Mouse (Mus musculus) kidney, postnatal 4 days (tissue): ENCODE measurements at regions not wholly inside any gene's neighbourhood (a gene's known extent, or its start where the extent isn't known, plus 50 kb on each side); places are given as distances from the start of the nearest gene placed in this dataset.

Experiments
- DNase-seq, 2 experiments: peaks; one replicate each; pipeline ENCODE4 v3.0.0; 2021; ENCODE audit warnings: mixed read lengths in 2 of 2

- DNase-seq, result no peak
Observed at GRCm38 (mm10) chr2:178715500-178716245, 285.3 kb downstream of the Cdh26 start.

DNA sequence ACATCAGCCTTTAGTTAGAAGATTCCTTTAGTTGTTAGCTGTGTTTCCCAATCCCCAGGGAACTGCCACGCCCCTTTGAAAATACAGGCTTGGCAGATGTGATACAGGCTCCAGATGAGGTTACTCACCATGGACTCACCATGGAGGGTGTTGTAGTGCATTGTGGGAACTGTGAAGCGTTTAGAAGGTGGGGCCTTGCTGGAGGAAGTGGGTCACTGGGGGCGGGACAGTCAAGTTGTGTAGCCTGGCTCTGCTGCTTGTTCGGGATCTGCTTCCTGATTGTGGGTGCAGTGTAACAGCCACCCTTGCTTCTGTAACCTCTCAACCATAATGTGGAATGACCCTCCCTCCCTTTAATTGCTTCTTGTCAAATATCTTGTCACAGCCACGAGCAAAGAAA, 287.7 kb downstream of the Cdh26 start:
- no peak for DNase-seq

DNA sequence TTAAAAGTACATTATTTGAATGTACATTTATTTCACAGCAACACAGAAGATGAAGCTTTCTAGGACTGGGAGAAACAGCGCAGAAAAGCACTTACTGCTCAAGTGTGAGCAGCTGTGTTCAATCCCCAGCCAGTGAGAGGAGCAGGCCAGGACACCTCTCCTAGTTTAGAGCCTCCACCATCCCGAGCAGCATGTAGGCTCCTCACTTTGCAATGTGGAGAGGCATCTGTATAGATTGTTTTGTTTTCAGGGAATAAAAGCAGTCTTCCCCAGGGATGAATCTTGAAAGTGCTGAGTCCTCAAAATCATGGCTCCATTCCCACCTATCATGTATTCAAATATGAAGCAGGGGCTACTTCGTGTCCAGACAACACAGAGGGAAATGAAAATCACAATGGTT, 293.1 kb downstream of the Cdh26 start:
- no peak for DNase-seq

- DNase-seq, result no peak
Observed at GRCm38 (mm10) chr2:178724228-178724627, 293.9 kb downstream of the Cdh26 start.

GRCm38 (mm10) chr2:178727930-178728793, 297.8 kb downstream of the Cdh26 start:
- DNase-seq, result peak; percentile 44 to 64

- no peak for DNase-seq
Observed at GRCm38 (mm10) chr2:178728794-178729120, 298.4 kb downstream of the Cdh26 start.

DNA sequence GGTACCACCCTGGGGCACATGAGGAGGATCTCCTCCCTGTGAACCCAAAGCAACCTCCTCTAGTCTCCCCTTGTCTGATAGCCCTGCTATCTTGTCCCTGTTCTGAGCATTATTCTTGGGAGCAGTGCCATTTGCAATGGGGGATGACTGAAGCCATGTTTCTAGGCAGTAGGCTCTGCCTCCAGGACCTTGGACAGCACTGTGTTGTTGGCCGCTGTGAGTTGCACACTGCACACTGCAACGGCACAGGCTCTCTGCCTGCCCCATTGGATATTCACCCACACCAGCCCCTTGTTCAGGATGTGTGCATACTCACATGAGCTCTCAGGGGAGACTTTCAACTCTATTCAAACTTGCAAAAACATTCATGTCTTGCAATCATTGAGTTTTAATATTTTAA, 304.8 kb downstream of the Cdh26 start:
- peak; percentile 82 to 86 for DNase-seq

DNA sequence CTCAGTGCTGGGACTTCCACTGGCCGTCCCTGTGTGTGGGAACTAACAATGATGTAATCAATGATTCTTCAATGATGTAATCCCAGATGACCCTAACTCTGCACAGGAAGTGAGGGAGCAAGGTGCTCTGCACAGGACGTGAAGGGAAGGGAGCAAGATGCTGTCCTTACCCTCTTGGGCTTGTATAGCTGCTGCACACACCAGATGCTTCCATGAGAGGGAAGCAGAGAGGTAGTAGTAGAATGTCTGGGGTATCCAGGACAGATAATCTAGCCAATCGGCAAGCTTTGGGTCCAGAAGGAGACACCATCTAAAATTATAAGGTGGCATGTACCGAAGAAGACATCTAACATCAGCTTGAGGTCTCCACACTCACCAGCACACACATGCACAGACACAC, 314.3 kb downstream of the Cdh26 start:
- no peak for DNase-seq

DNA sequence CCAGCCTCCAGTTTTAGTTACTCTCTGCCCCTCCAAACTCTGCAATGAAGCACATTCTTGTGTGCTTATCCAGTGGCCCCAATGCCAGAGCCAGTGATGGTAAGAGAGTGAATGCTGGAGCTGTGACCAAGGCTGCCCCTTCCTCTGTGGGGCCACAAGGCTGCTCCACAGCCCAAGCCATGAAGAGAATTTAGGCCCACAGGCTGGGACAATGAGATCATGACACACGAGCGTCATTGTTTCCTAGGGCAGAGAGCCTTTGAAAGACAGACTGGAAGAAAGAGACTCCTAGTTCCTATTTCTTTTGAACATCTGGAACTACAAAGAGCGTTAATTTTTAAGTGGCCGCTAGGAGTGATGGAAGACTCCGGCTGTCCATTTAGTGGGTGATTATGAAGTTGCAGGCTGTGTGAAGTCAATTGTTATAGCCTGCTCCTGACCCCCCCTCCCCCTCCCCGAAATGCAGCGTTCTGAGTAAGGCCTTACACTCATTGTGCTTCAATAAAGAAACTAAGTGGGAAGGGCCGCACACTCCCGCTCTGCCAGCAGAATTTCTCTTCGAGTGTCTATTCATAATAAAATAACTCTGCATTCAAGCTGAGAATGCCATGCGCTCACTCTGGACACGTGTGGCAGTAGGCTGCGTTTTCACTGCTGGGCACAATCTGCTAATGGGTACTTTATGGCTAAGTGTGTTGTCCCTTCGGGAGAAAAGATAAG, 315.1 kb downstream of the Cdh26 start:
- DNase-seq, result no peak

- DNase-seq, result peak in 1 of 2 experiments; percentile 10
Observed at GRCm38 (mm10) chr2:178751247-178751646, 320.9 kb downstream of the Cdh26 start.

DNA sequence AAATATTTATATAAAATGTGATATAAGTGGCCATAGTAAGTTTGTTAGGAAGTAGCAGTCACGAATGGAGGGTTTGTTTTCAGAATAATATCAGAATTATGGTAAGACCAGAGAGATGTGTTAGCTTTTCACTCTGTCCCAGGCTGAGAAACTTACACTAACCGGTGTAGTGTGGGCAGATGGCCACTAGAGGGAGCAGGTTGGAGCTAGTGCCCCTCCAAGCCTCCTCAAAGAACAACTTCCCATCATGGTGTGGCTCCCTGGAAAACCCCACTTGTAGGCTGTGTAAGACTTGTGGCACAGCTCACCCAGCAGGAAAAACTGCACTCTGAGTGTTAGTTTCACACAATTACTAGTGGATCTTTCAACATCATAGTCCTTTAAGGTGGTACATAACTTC, 328.0 kb downstream of the Cdh26 start:
- DNase-seq, result peak; percentile 85 to 87

DNA sequence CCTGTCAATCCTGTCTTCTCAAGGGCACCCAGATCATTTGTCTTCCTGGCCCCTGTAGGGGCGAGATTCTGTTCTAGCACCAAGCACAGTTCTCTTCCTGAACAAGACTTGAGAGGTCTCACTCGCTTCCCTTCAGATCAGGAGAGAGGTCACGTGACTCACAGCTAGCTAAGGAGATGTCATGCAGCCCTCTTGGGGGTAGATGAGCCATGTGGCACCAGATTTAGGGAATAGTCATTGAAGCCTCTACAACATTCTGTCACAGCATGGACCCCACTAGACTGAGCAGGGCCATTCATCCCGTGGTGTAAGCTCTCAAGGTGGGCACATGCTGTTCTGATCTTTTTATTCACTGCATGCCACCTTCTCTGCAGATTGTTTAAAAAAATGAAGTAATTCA, 338.2 kb downstream of the Cdh26 start:
- DNase-seq, result no peak

- DNase-seq, result no peak
Observed at GRCm38 (mm10) chr2:178769001-178769400, 338.7 kb downstream of the Cdh26 start.

DNA sequence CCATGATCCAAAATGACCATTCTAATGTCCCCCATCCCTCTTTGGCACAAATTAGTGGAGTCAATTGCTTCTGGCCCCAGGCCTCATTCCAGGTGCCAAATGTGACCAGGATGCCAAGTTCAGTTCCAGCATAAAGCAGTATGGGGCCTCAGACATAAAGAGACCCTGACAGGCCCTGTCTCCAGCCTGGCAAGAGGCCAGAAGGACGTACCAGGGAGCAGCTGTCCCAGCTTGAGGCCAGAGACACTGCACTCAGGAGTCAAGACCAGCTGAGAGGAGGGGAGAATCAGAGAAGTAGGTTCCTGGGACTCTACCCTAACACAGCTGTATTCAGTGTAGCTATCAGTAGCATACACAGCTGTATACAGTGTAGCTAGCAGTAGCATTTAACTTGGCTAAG, 341.1 kb downstream of the Cdh26 start:
- no peak for DNase-seq

GRCm38 (mm10) chr2:178771881-178772280, 341.6 kb downstream of the Cdh26 start:
- no peak for DNase-seq

DNA sequence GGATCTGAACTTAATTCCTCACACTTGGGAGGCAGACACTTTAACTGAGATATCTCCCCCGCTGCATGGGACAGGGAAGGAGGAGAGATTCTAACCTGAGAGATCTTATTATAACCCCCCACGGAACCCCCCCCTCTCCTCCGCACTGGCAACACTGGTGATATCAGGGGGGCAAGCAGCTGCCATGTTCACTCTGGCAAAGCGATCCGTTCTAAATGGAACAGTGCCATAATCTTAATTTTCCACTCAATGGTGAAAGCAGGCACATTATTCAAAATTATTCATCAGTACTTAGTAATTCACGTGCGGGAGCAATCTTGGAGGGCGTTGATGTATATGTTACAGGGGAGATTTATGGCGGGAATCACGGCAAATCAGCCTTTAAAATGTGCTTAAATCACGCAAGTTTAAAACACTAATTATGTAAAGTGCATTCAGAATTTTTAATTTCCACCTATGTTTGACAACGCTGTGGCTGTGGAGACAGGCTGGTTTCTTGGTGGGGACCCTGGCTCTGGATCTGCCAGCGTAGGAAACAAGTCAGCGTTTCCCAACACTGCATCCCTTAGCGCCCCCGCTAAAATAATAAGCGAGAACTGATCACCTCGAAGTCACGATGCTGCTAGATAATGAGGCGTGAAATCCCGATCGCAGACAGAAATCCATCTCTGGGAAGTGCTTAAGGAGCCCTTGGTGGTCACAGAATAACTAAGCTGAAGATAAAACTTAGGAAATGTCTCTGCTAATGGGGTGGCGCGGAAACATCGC, 354.7 kb downstream of the Cdh26 start:
- peak in 1 of 2 experiments; percentile 9 for DNase-seq

DNA sequence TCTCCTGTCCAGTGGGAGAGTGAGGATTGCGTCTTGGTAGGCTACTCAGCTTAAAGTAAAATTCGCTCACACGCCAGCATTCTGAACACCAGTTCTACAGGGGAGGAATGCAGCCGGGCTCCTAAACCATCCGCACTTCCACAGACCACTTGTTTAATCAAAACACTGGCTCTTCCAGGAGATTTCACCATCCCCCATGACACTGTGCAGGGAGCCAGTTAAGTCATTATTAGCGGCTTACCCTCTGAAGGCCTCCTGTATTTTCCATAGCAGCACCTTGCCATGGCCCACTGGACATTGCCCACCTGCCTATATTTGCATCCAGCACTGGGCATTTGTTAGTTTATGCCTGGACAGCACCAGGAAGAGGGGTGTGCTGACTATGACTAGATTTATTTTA, 355.5 kb downstream of the Cdh26 start:
- peak in 1 of 2 experiments; percentile 9 for DNase-seq

DNA sequence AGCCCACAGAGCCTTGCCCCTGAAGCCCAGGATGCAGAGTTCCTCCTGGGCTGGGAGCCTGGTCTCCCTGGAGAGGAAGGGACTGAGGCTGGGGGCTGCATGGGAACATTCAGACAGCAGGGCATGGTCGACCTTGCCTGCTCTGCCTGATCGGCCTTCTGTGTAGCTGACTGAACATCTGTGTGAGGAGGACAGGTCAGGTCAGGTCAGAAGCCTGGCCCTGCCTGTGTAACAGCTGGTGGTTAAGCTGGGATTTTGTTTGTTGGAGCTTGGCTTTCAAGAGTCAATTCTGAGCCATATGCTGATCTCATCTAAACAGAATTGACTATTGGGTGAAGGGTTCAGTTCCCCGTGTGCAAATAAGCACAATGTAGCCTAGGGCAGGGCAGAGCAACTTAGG, 365.5 kb downstream of the Cdh26 start:
- no peak for DNase-seq

- DNase-seq, result peak; percentile 15 to 37
Observed at GRCm38 (mm10) chr2:178801464-178801863, 371.1 kb downstream of the Cdh26 start.

- no peak for DNase-seq
Observed at GRCm38 (mm10) chr2:178805283-178805682, 375.0 kb downstream of the Cdh26 start.

DNA sequence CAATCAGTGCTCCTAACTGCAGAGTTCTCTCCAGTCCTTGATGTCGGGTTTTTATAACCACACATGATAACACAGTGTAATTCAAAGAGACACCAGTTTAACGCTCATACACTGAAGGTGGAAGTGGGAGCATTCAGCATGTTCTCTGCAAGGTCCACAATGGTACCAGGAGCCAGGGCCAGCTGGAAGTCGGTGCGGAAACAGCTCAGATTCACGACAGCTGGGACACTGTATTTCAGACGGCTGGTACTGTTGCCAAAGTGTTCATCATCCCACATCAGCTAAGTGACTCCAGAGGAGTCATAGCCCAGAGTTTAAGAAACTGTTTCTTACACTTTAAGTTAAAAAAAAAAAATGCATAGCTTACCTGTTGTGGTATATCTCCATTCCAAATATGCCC, 391.2 kb downstream of the Cdh26 start:
- DNase-seq, result no peak

GRCm38 (mm10) chr2:178830313-178830712, 400.0 kb downstream of the Cdh26 start:
- no peak for DNase-seq

- no peak for DNase-seq
Observed at GRCm38 (mm10) chr2:178834986-178835385, 404.7 kb downstream of the Cdh26 start.
